Mouse (Mus musculus) heart, postnatal 0 days (tissue): ENCODE results near the gene Syne2.

Experiments
- CTCF ChIP-seq: IDR thresholded peaks from 2 replicates; pipeline ENCODE4 v1.5.1; 2016; ENCODE audit warnings: antibody characterized with exemption, control low read depth, low read depth
- EP300 ChIP-seq: IDR thresholded peaks from 2 replicates; pipeline ENCODE4 v1.6.1; 2016; ENCODE audit warnings: antibody characterized with exemption, low read depth

GRCm38 (mm10) chr12:75822122-75822521, 4.2 kb downstream of the Syne2 start:
- TF ChIP-seq CTCF (no peak), EP300 (no peak)
